Mouse (Mus musculus) erythroblast, embryonic 14.5 days (primary cell): ENCODE results near the gene Hivep3.

ENCODE experiments used
- GATA1 ChIP-seq: IDR thresholded peaks from 2 replicates; pipeline ENCODE4 v1.6.1; 2012; ENCODE audit warnings: low read length, inconsistent platforms, mixed read lengths
- TAL1 ChIP-seq: IDR thresholded peaks from 3 replicates; pipeline ENCODE4 v1.6.1; 2012; ENCODE audit warnings: low read length, inconsistent platforms, mixed read lengths

GRCm38 (mm10) chr4:120152648-120153047 lies 419.1 kb downstream of the Hivep3 start:
- no peak for TF ChIP-seq TAL1
- no peak for TF ChIP-seq GATA1
